Mouse (Mus musculus): ENCODE results near the gene Pkd1l1.
A peak's percentile ranks its signal among the peaks of the same experiment; 100 is the strongest.

- TF ChIP-seq CTCF (IDR thresholded peaks at IDR 0.05; ENCODE audit: low read depth) (peak; percentile 85), EP300 (IDR thresholded peaks at IDR 0.05; ENCODE audit: low read depth) (no peak)
Measured at GRCm38 (mm10) chr11:8983237-8983861, 10.3 kb upstream of the Pkd1l1 start.
